Mouse (Mus musculus) liver, embryonic 14.5 days (tissue): Measurements from ENCODE around the gene Serpine2. TPM values are rescaled to one million over a fixed set of nuclear protein-coding genes. Genes with fewer than 3 reads are reported as not detected.
A peak's percentile ranks its signal among the peaks of the same experiment; 100 is the strongest.

ENCODE experiments used
- ATAC-seq: fragments of 200-750 bp; cut with Nextera tagmentation; 2 replicates; pipeline ENCODE4 v1.8.0; 2017; ENCODE audit warnings: moderate number of reproducible peaks, mild to moderate bottlenecking, moderate library complexity; ENCODE audit not compliant: insufficient read depth
- DNase-seq, 3 experiments: peaks; one replicate each; pipeline ENCODE4 v3.0.0-alpha.2; 2012 to 2013; ENCODE audit warnings: low read depth in 3 of 3, low spot score in 3 of 3
- H3K27ac ChIP-seq: fragments of 300-500 bp; sonication (generic); 2 replicates; pipeline ENCODE4 v1.5.1; 2014; ENCODE audit warnings: moderate library complexity, mild to moderate bottlenecking, control low read depth, inconsistent platforms
- H3K27me3 ChIP-seq: fragments of 300-500 bp; sonication (generic); 2 replicates; pipeline ENCODE4 v1.6.1; 2014; ENCODE audit warnings: mild to moderate bottlenecking, low read length, moderate library complexity; ENCODE audit not compliant: control insufficient read depth, insufficient read depth
- H3K36me3 ChIP-seq: fragments of 300-500 bp; sonication (generic); replicated peaks from 2 replicates; pipeline ENCODE4 v1.6.1; 2014; ENCODE audit warnings: low read depth; ENCODE audit not compliant: control insufficient read depth, insufficient read depth
- H3K4me1 ChIP-seq, 2 experiments: fragments of 200-500 bp in 1 of 2; fragments of 300-500 bp in 1 of 2; sonication (generic) in 1 of 2; replicated peaks; 2 replicates each; pipeline ENCODE4 v1.6.1; 2012 to 2014; ENCODE audit warnings: antibody characterized with exemption in 1 of 2, inconsistent platforms in 1 of 2, low read length in 1 of 2; ENCODE audit not compliant: control insufficient read depth in 2 of 2, insufficient read depth in 2 of 2
- H3K4me2 ChIP-seq: fragments of 300-500 bp; sonication (generic); 2 replicates; pipeline ENCODE4 v1.6.1; 2014; ENCODE audit warnings: low read depth, mild to moderate bottlenecking, control low read depth, moderate library complexity
- H3K4me3 ChIP-seq, 2 experiments: fragments of 200-500 bp in 1 of 2; fragments of 300-500 bp in 1 of 2; sonication (generic) in 1 of 2; 2 replicates each; pipeline ENCODE4 v1.5.1; 2012 to 2014; ENCODE audit warnings: low read depth in 2 of 2, low read length in 2 of 2, mild to moderate bottlenecking in 2 of 2, control low read depth in 1 of 2, inconsistent platforms in 1 of 2, moderate library complexity in 1 of 2; ENCODE audit not compliant: insufficient read depth in 1 of 2
- H3K9ac ChIP-seq: fragments of 300-500 bp; sonication (generic); replicated peaks from 2 replicates; pipeline ENCODE4 v1.6.1; 2014; ENCODE audit warnings: mild to moderate bottlenecking, control low read depth, moderate library complexity
- H3K9me3 ChIP-seq: fragments of 300-500 bp; sonication (generic); 2 replicates; pipeline ENCODE4 v1.6.1; 2016; ENCODE audit warnings: low read length, mixed read lengths; ENCODE audit not compliant: control insufficient read depth
- CTCF ChIP-seq: IDR thresholded peaks from 2 replicates; pipeline ENCODE4 v1.5.1; 2016; ENCODE audit warnings: antibody characterized with exemption, low read depth, control low read depth
- EP300 ChIP-seq: IDR thresholded peaks from 2 replicates; pipeline ENCODE4 v1.6.1; 2016; ENCODE audit warnings: antibody characterized with exemption, low read depth
- WGBS: fragments of 180-500 bp; shearing (Covaris S2); extraction: QIAGEN DNeasy Blood & Tissue Kit; methylation state at CpG from one replicate; pipeline ENCODE4 v1.1.7; 2014; ENCODE audit not compliant: insufficient replicate concordance; 5-methylcytosine and 5-hydroxymethylcytosine counted together
- polyA plus RNA-seq, 2 experiments: library from polyadenylated mRNA; depleted of rRNA in 1 of 2; stranded (reverse) in 1 of 2; unstranded in 1 of 2; fragments of >200 nt; fragmentation: Nextera tagmentation in 1 of 2; extraction: Ambion mirVana in 1 of 2; gene quantifications; 2 replicates each; pipeline versions ENCODE4 v1.2.1 to v1.2.3; 2012 to 2014

The Serpine2 gene
- polyA plus RNA-seq, 2 experiments: 2.9 to 5.9 TPM

DNA sequence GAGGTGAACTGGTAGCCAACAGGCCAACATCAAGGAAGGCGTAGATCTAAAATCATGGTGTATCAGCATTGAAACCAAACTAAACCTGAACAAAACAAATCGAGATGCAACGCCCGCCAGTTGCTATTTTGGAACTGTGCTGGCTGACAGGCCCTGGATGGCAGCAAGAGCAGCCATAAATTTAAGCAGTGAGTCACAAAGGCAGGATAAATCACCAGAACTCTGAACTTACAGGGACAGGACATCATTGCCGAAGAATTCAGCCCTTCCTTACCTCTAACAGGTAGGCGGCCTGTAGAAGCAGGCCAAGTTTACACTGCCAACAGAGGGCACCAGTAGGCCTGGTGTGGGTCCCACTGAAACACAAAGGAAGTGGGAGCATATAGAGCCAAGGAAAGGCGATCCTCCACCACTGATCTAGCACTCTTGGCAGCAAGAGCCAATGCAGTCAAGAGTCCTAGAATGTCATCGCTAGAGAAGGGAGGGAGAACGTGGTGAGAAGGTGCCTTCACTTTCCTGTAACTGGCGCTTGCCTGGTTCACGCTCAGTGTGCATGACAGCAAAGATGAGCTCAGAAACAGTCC lies 41.6 kb downstream of the Serpine2 start:
- DNase-seq: no peak
- H3K4me2 ChIP-seq: no peak overlapping the region
- H3K36me3 ChIP-seq: no peaks in the 10 kb centered on the region
- peaks cover 0 to 2% of the 10 kb centered on the region in 2 experiments; a peak in 1 of 4 replicates for H3K4me1 ChIP-seq
- H3K9ac ChIP-seq: no peak overlapping the region
- no peak for ATAC-seq
- no peak overlapping the region for H3K27ac ChIP-seq
- H3K9me3 ChIP-seq: no peaks in the 10 kb centered on the region
- no peaks in the 10 kb centered on the region for H3K27me3 ChIP-seq
- H3K4me3 ChIP-seq: no peak overlapping the region
- TF ChIP-seq EP300 (no peak), CTCF (0 out of 2 replicates have a peak, but pooled peaks have one; percentile 14)
- WGBS: 63% methylated on average over 11 of the region's 11 CpGs

DNA sequence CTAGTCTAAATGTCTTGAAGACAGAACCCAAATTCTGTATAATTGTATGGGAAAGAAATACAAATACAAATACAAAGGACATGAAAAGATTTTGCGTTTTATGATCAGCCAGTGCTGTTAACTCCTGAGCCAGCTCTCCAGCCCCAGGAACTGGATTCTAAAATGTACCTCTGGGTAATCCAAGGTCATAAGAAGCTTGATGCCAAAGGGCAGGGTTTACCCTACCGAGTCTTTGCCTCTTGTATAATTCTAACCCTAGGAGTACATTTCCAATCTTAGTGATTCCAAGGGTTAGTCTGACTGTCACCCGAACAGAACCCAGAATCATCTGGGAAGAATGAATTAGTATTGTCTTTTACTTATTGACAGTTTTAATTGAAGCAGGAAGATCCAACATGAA lies 45.5 kb downstream of the Serpine2 start:
- H3K9me3 ChIP-seq: no peaks in the 10 kb centered on the region
- WGBS: 61% methylated on average over 3 of the region's 3 CpGs
- H3K36me3 ChIP-seq: no peaks in the 10 kb centered on the region
- TF ChIP-seq EP300: no peak
- no peak for TF ChIP-seq CTCF
- no peak overlapping the region for H3K9ac ChIP-seq
- no peaks in the 10 kb centered on the region for H3K27me3 ChIP-seq
- no peak overlapping the region for H3K4me3 ChIP-seq
- DNase-seq (no peak), ATAC-seq (no peak)
- no peak overlapping the region for H3K27ac ChIP-seq
- H3K4me2 ChIP-seq: no peak overlapping the region
- H3K4me1 ChIP-seq: no peaks in the 10 kb centered on the region

GRCm38 (mm10) chr1:79809447-79809846 lies 51.5 kb downstream of the Serpine2 start:
- no peak for ATAC-seq
- H3K27ac ChIP-seq: no peak overlapping the region
- no peaks in the 10 kb centered on the region for H3K4me1 ChIP-seq
- TF ChIP-seq EP300 (no peak), CTCF (no peak)
- no peak for DNase-seq
- 58% methylated on average over 3 of the region's 3 CpGs for WGBS
- H3K4me3 ChIP-seq: no peak overlapping the region
- no peaks in the 10 kb centered on the region for H3K9me3 ChIP-seq
- H3K9ac ChIP-seq: no peak overlapping the region
- no peak overlapping the region for H3K4me2 ChIP-seq
- no peaks in the 10 kb centered on the region for H3K36me3 ChIP-seq
- no peaks in the 10 kb centered on the region for H3K27me3 ChIP-seq

DNA sequence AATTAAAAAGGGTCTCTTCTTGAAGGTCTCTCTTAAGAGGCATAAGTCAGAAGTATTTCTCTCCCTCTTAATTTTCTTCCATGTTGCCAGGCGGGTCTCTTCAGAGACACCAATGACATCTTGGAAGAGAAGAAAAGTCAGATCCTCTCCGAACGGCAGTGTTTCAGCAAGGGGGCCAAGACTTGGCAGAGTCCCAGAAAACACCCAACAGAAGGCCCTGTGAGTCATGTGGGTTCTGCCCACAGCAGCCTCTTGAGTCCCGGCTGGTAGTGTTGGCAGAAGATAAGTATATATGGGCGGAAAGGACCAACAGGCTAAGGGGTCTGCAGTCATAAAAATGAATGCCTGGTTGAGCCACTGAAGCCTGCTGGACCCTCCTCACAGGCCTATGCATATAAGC lies 54.1 kb downstream of the Serpine2 start:
- no peaks in the 10 kb centered on the region for H3K4me1 ChIP-seq
- DNase-seq (no peak), ATAC-seq (no peak)
- no peak overlapping the region for H3K4me3 ChIP-seq
- no peaks in the 10 kb centered on the region for H3K27me3 ChIP-seq
- no peaks in the 10 kb centered on the region for H3K9me3 ChIP-seq
- no peak for TF ChIP-seq CTCF
- no peak for TF ChIP-seq EP300
- no peak overlapping the region for H3K9ac ChIP-seq
- H3K27ac ChIP-seq: no peak overlapping the region
- H3K4me2 ChIP-seq: no peak overlapping the region
- H3K36me3 ChIP-seq: no peaks in the 10 kb centered on the region
- WGBS: 48% methylated on average over 5 of the region's 5 CpGs

DNA sequence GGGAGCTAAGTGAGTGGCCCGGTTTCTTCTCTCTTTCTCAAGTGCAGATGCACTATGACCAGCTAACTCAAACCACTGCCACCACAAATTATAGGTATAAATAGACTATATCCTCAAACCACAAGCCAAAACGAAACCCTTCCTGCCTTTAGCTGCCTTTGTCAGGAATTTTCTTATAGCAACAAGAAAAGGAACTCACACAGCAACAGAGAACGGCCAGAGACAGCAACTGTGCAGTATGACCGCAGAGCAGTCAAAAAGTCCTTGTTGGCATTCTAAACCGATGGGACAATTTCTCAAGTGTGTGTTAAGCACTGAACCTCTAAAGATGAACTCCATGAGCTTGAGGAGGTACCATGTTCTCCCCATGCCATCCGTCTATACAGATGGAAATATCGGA lies 57.4 kb downstream of the Serpine2 start:
- no peaks in the 10 kb centered on the region for H3K4me1 ChIP-seq
- no peaks in the 10 kb centered on the region for H3K27me3 ChIP-seq
- ATAC-seq: no peak
- H3K4me3 ChIP-seq: no peak overlapping the region
- H3K4me2 ChIP-seq: no peak overlapping the region
- H3K36me3 ChIP-seq: no peaks in the 10 kb centered on the region
- DNase-seq: no peak
- H3K9ac ChIP-seq: no peak overlapping the region
- WGBS: 41% methylated on average over 7 of the region's 7 CpGs
- no peak overlapping the region for H3K27ac ChIP-seq
- TF ChIP-seq CTCF: no peak
- no peaks in the 10 kb centered on the region for H3K9me3 ChIP-seq
